In the genomic region with DNA sequence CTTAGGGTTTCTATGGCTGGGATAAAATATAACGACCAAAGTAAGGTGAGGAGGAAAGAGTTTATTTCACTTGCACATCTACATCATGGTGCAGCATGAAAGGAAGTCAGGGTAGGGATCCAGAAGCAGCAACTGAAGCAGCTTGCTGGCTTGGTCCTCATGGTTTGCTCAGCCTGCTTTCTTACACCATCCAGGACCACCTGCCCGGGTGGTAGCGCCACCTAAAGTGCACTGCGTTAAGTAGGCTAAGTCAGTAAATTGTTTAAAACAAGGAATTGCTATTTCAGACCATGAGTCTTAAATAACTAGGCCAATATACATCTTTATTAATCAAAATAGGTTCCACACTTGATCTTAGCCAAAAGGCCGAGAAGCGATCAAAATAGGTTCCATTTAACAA, we compare ENCODE assay signal across 28 mouse cellular contexts. TPM values are rescaled to one million over a fixed set of nuclear protein-coding genes. Genes with fewer than 3 reads are reported as not detected.
DNase-seq lines count a peak whose midpoint lies in the region; TF ChIP-seq lines count a peak whose summit lies in the region.
"Had no signal": no experiment of that assay in that cellular context is flagged by ENCODE, and none has a peak within 500 bp of the region (broad histone marks: within the 10 kb centered on the region; RNA-seq: fewer than 3 reads in every experiment).

No protein-coding gene starts in this region.

- DNase-seq in thymus, adult 2 months: peak; percentile 45
- DNase-seq in thymus, adult 18-20 months: no peak
- DNase-seq in thymus, postnatal 25 days: peak; percentile 48
- DNase-seq in thymus, postnatal 4 days: peak; percentile 72
- DNase-seq in layer of hippocampus, postnatal 10 days (ENCODE audit: low spot score in 2 of 2): no peak
- no peak for DNase-seq in lung, postnatal 4 days
- DNase-seq: adrenal gland, adult 8-10 months; adrenal gland, postnatal 14 days; B cell, adult 2 months; cerebellum, adult 11 months; cerebellum, adult 18-20 months; cerebellum, adult 8-10 months; cerebellum, adult 9-11 months; cerebellum, postnatal 14 days; cerebellum, postnatal 36 days; embryo, embryonic 11 days had no signal

- TF ChIP-seq POLR2A in thymus, adult 2 months (IDR thresholded peaks at IDR 0.05; ENCODE audit: control insufficient read depth, extremely low read depth, insufficient read depth, low read length, poor library complexity): no peak

- H3K27me3 ChIP-seq in thymus, adult 2 months (ENCODE audit: control insufficient read depth, insufficient read depth, low read length): no peaks in the 10 kb centered on the region
- H3K27me3 ChIP-seq: CH12.LX; embryonic facial prominence, embryonic 13.5 days; embryonic facial prominence, embryonic 15.5 days; forebrain, embryonic 12.5 days; Patski had no signal

- peak overlapping the region; percentile 88 for H3K27ac ChIP-seq in thymus, adult 2 months (ENCODE audit: control insufficient read depth, insufficient read depth, low read length)
- H3K27ac ChIP-seq: embryonic facial prominence, embryonic 13.5 days; embryonic facial prominence, embryonic 15.5 days; forebrain, embryonic 10.5 days; forebrain, embryonic 12.5 days had no signal

- H3K4me1 ChIP-seq in thymus, adult 2 months (replicated peaks; ENCODE audit: control insufficient read depth, insufficient read depth, low read length): peaks cover 23% of the 10 kb centered on the region

- H3K4me3 ChIP-seq in thymus, adult 2 months (ENCODE audit: control insufficient read depth, insufficient read depth, low read length): no peak overlapping the region
- H3K4me3 ChIP-seq: embryonic facial prominence, embryonic 13.5 days; embryonic facial prominence, embryonic 15.5 days; erythroblast, embryonic 14.5 days; forebrain, embryonic 10.5 days; forebrain, embryonic 12.5 days had no signal

- TF ChIP-seq CTCF in thymus, adult 2 months (IDR thresholded peaks at IDR 0.05; ENCODE audit: borderline replicate concordance, control insufficient read depth, extremely low read depth, insufficient read depth, low read length, poor library complexity): no peak

- WGBS in thymus, adult 2 months: 96% methylated on average over 6 of the region's 6 CpGs

- H3K36me3 ChIP-seq in thymus, adult 2 months (ENCODE audit: control insufficient read depth, insufficient read depth, low read length): peaks cover 46% of the 10 kb centered on the region

RNA-seq across cellular contexts. Expression of a gene that starts 5.0 kb away (rescaled TPM):
- polyA plus RNA-seq in thymus, adult 2 months (2012; rRNA removed): 113 and 120 TPM in 2 replicates
- total RNA-seq in layer of hippocampus, postnatal 10 days (2021): 1 to 10 TPM; 4.1 to 4.6 TPM

RNA-seq across cellular contexts. Expression of a gene that starts 5.0 kb away (rescaled TPM):
- 0.80 and 1.6 TPM in 2 replicates for polyA plus RNA-seq in thymus, adult 2 months (2012; rRNA removed)
- 10 to 100 TPM; 13.1 to 14.5 TPM for total RNA-seq in layer of hippocampus, postnatal 10 days (2021)
- polyA plus RNA-seq: erythroblast, embryonic 14.5 days had no signal

RNA-seq across cellular contexts. Expression of a gene that starts 24.8 kb away (rescaled TPM):
- polyA plus RNA-seq in thymus, adult 2 months (2012; rRNA removed): not detected in 2 replicates
- total RNA-seq in layer of hippocampus, postnatal 10 days (2021): under 1 TPM; 0.62 to 0.91 TPM
- total RNA-seq: CH12.LX; common myeloid progenitor, adult 5-6 weeks; G1E had no signal
- polyA plus RNA-seq: activated CD4-positive, CD25-positive, alpha-beta regulatory T cell, adult 4 months; CD4-positive, CD25-positive, alpha-beta regulatory T cell, adult 4 months; embryonic facial prominence, embryonic 11.5 days; erythroblast, embryonic 14.5 days; G1E had no signal

Comparison
In these comparisons a context has a peak if more than half of its experiments do, and no peak if none do; other contexts are left out.
1. DNase-seq: peak in thymus, adult 2 months (single experiment), thymus, postnatal 25 days (single experiment) and thymus, postnatal 4 days (single experiment); none in thymus, adult 18-20 months (0 of 2), layer of hippocampus, postnatal 10 days (0 of 2) and lung, postnatal 4 days (0 of 2).